Mouse (Mus musculus) heart, adult 2 months (tissue): ENCODE results near the gene Pvalb. TPM values are rescaled to one million over a fixed set of nuclear protein-coding genes. Genes with fewer than 3 reads are reported as not detected.

Source experiments
- DNase-seq, 2 experiments: peaks; one replicate each; pipeline ENCODE4 v3.0.0; 2021
- H3K27ac ChIP-seq: fragments of 200-600 bp; 2 replicates; pipeline ENCODE4 v1.8.1; 2022
- H3K27me3 ChIP-seq: fragments of 200-500 bp; 2 replicates; pipeline ENCODE4 v1.6.1; 2012; ENCODE audit warnings: mild to moderate bottlenecking, low read length, inconsistent platforms, mixed read lengths; ENCODE audit not compliant: control insufficient read depth, insufficient read depth
- H3K36me3 ChIP-seq: fragments of 200-500 bp; 2 replicates; pipeline ENCODE4 v1.6.1; 2012; ENCODE audit warnings: low read length, inconsistent platforms; ENCODE audit not compliant: control insufficient read depth, insufficient read depth
- H3K4me1 ChIP-seq: fragments of 200-500 bp; 2 replicates; pipeline ENCODE4 v1.6.1; 2011; ENCODE audit warnings: low read length; ENCODE audit not compliant: control insufficient read depth, insufficient read depth
- H3K4me3 ChIP-seq: fragments of 200-600 bp; 2 replicates; pipeline ENCODE4 v1.8.1; 2022
- H3K79me2 ChIP-seq: fragments of 200-500 bp; replicated peaks from 2 replicates; pipeline ENCODE4 v1.6.1; 2012; ENCODE audit warnings: mild to moderate bottlenecking, inconsistent platforms, low read length, moderate library complexity, mixed read lengths; ENCODE audit not compliant: control insufficient read depth, insufficient read depth
- H3K9ac ChIP-seq: fragments of 200-500 bp; 2 replicates; pipeline ENCODE4 v1.6.1; 2012; ENCODE audit warnings: low read depth, mild to moderate bottlenecking, control low read depth, inconsistent platforms, low read length, mixed read lengths
- CTCF ChIP-seq: fragments of 200-600 bp; IDR thresholded peaks from 2 replicates; pipeline ENCODE4 v1.8.1; 2022; ENCODE audit warnings: antibody characterized with exemption, mild to moderate bottlenecking, moderate library complexity
- EP300 ChIP-seq: fragments of 200-500 bp; IDR thresholded peaks from 2 replicates; pipeline ENCODE4 v1.6.1; 2011; ENCODE audit warnings: low read depth, low read length, control low read depth; ENCODE audit not compliant: insufficient read depth
- POLR2A ChIP-seq: fragments of 200-500 bp; IDR thresholded peaks from 2 replicates; pipeline ENCODE4 v1.6.1; 2011; ENCODE audit warnings: mild to moderate bottlenecking, low read depth, low read length, control low read depth; ENCODE audit not compliant: insufficient read depth
- WGBS: fragments of 180-500 bp; shearing (Covaris S2); methylation state at CpG from one replicate; pipeline ENCODE4 v1.1.7; 2018; 5-methylcytosine and 5-hydroxymethylcytosine counted together
- intact Hi-C: fragments of 180-260 bp; cut with DNase I; formaldehyde crosslinking; loops from one replicate; pipeline ENCODE4 v1.15.1; 2025
- polyA plus RNA-seq: library from polyadenylated mRNA; depleted of rRNA; stranded (reverse); fragments of >200 nt; gene quantifications from 2 replicates; pipeline ENCODE4 v1.2.3, GENCODE M21; 2012
- total RNA-seq, 2 experiments: library from RNA; stranded (reverse); gene quantifications; 2 replicates each; pipeline ENCODE4 v1.2.3; 2021

Gene Pvalb
- total and polyA plus RNA-seq, 3 experiments = 0.37 to 0.77 (median 0.44) TPM

GRCm38 (mm10) chr15:78205192-78205591 lies 1.0 kb downstream of the Pvalb start:
- Histone ChIP-seq H3K9ac (no peak overlapping the region), H3K27me3 (peaks cover 11% of the 10 kb centered on the region; the same call in 1 of the 2 replicates), H3K79me2 (no peaks in the 10 kb centered on the region), H3K27ac (no peak overlapping the region), H3K4me3 (no peak overlapping the region), H3K4me1 (no peaks in the 10 kb centered on the region), H3K36me3 (no peaks in the 10 kb centered on the region)
- peak in 1 of 2 experiments; percentile 27 for DNase-seq
- intact Hi-C loops = no loop called here
- no peak for TF ChIP-seq POLR2A
- TF ChIP-seq CTCF = peak; percentile 51
- 29% methylated on average over 3 of the region's 3 CpGs for WGBS

DNA sequence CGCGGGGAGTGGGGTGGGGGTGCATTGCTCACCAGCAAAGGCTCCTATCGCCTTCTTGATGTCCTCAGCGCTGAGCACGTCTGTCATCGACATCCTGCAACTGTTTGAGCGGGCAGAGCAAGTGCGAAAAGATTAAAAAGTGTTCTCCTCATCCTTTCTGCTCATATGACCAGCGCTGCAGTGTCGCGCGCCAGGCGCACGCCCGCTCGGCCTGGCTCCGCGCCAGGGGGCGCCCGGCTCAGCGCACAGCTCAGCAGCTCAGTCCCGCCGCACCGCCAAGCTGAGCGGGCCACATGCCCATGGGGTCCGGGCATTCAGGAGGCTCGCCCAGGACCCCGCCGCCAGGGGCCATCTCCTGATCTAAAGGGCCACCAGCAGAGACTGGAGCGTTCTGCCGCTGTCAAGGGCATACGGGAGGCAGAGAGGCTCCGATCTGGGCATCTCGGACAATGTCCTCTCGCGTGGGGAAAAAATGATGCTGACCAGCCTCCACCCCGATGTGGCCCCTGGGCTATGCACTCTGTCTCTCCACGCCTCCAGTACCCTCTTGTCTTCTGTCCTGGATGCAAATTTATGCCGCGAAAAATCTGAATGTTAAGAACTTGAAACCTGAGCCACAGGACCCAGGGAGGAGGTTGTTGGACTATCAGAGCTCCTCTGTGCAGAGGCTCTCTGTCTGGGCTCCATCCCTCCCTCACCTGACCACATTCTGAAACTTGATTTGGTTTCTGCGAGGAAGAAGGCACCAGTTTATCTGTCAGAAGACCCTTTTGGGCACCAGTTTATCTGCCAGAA lies 1.9 kb downstream of the Pvalb start:
- Histone ChIP-seq H3K27me3 (peaks cover 11% of the 10 kb centered on the region; the same call in 1 of the 2 replicates), H3K79me2 (no peaks in the 10 kb centered on the region), H3K9ac (no peak overlapping the region), H3K4me1 (no peaks in the 10 kb centered on the region), H3K27ac (no peak overlapping the region), H3K36me3 (no peaks in the 10 kb centered on the region), H3K4me3 (no peak overlapping the region)
- DNase-seq = peak; percentile 28 to 45
- TF ChIP-seq CTCF = no peak
- no peak for TF ChIP-seq EP300
- no peak for TF ChIP-seq POLR2A
- 3% methylated on average over 41 of the region's 41 CpGs for WGBS
- intact Hi-C loops = no loop called here

- H3K4me1 ChIP-seq = no peaks in the 10 kb centered on the region
- 40% methylated on average over 28 of the region's 28 CpGs for WGBS
- peak in 1 of 2 experiments; percentile 15 for DNase-seq
- H3K9ac ChIP-seq = no peak overlapping the region
- no peak overlapping the region for H3K4me3 ChIP-seq
- no peaks in the 10 kb centered on the region for H3K79me2 ChIP-seq
- no peak for TF ChIP-seq POLR2A
- no peak for TF ChIP-seq CTCF
- TF ChIP-seq EP300 = peak; percentile 46; the same call in 1 of the 2 replicates
- H3K27ac ChIP-seq = no peak overlapping the region
- H3K36me3 ChIP-seq = no peaks in the 10 kb centered on the region
- no peaks in the 10 kb centered on the region for H3K27me3 ChIP-seq
- intact Hi-C loops = no loop called here
Observed at GRCm38 (mm10) chr15:78195096-78195880, 10.9 kb downstream of the Pvalb start.

- intact Hi-C loops = no loop called here
- TF ChIP-seq EP300 (no peak), POLR2A (no peak), CTCF (no peak)
- no peaks in the 10 kb centered on the region for H3K36me3 ChIP-seq
- H3K27ac ChIP-seq = no peak overlapping the region
- no peaks in the 10 kb centered on the region for H3K79me2 ChIP-seq
- no peak for DNase-seq
- no peaks in the 10 kb centered on the region for H3K27me3 ChIP-seq
- no peaks in the 10 kb centered on the region for H3K4me1 ChIP-seq
- H3K4me3 ChIP-seq = no peak overlapping the region
- WGBS = 48% methylated on average over 3 of the region's 3 CpGs
- no peak overlapping the region for H3K9ac ChIP-seq
Observed at GRCm38 (mm10) chr15:78194320-78194719, 11.9 kb downstream of the Pvalb start.

- WGBS = 84% methylated on average over 7 of the region's 7 CpGs
- H3K4me1 ChIP-seq = no peaks in the 10 kb centered on the region
- no peaks in the 10 kb centered on the region for H3K79me2 ChIP-seq
- no peak overlapping the region for H3K4me3 ChIP-seq
- H3K9ac ChIP-seq = no peak overlapping the region
- intact Hi-C loops = no loop called here
- DNase-seq = no peak
- TF ChIP-seq EP300 = no peak
- TF ChIP-seq CTCF = no peak
- TF ChIP-seq POLR2A = no peak
- no peaks in the 10 kb centered on the region for H3K36me3 ChIP-seq
- H3K27me3 ChIP-seq = no peaks in the 10 kb centered on the region
- H3K27ac ChIP-seq = no peak overlapping the region
Observed at GRCm38 (mm10) chr15:78189636-78190035, 16.6 kb downstream of the Pvalb start.

GRCm38 (mm10) chr15:78188546-78188945 lies 17.7 kb downstream of the Pvalb start:
- Histone ChIP-seq H3K36me3 (no peaks in the 10 kb centered on the region), H3K9ac (no peak overlapping the region), H3K4me1 (no peaks in the 10 kb centered on the region), H3K27ac (no peak overlapping the region), H3K27me3 (no peaks in the 10 kb centered on the region), H3K79me2 (no peaks in the 10 kb centered on the region), H3K4me3 (no peak overlapping the region)
- 55% methylated on average over 3 of the region's 3 CpGs for WGBS
- no peak for DNase-seq
- intact Hi-C loops = no loop called here
- TF ChIP-seq POLR2A = no peak
- no peak for TF ChIP-seq EP300
- TF ChIP-seq CTCF = no peak
